Mouse (Mus musculus): ENCODE data around the gene Olfr1371. TPM values are rescaled to one million over a fixed set of nuclear protein-coding genes. Genes with fewer than 3 reads are reported as not detected.

The Olfr1371 gene
- not detected in 2 replicates for polyA plus RNA-seq (2015; fragmentation: Nextera tagmentation; extraction: Ambion mirVana)

DNA sequence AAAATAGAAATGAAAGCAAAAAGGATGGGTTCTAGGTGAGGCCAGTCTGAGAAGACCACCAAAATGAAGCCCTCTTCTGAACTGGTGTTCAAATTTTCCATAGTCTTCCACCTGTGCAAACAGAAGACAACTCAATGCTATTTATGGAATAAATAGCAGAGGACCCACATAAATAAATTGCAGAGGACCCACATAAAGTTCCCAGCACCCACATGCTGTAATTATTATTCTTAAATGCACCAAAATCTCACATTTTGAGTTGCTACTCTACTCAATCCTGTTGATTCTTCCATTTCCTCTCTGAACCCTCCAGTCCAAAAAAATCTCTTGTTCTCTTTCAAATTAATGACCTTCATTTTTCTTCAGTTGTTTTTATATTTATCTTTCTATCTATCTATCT, at the start of gene Olfr1371:
Gene Olfr1371 (minus strand): TSS at position 101 of the 400 bp plus-strand sequence.
- Histone ChIP-seq H3K9me3 (ENCODE audit: control insufficient read depth, low read length) (no peaks in the 10 kb centered on the region), H3K36me3 (ENCODE audit: control insufficient read depth, insufficient read depth, low read length) (no peaks in the 10 kb centered on the region), H3K4me3 (ENCODE audit: low read length) (no peak within 1 kb of the TSS), H3K4me1 (replicated peaks; ENCODE audit: control insufficient read depth, insufficient read depth, low read length) (no peaks in the 10 kb centered on the region), H3K4me2 (ENCODE audit: low read depth, low read length) (no peak within 1 kb of the TSS), H3K27me3 (ENCODE audit: control insufficient read depth, insufficient read depth, low read depth, low read length) (no peaks in the 10 kb centered on the region), H3K9ac (ENCODE audit: low read length) (no peak within 1 kb of the TSS), H3K27ac (ENCODE audit: low read length) (no peak within 1 kb of the TSS)
- no peak for ATAC-seq (ENCODE audit: low read depth)

DNA sequence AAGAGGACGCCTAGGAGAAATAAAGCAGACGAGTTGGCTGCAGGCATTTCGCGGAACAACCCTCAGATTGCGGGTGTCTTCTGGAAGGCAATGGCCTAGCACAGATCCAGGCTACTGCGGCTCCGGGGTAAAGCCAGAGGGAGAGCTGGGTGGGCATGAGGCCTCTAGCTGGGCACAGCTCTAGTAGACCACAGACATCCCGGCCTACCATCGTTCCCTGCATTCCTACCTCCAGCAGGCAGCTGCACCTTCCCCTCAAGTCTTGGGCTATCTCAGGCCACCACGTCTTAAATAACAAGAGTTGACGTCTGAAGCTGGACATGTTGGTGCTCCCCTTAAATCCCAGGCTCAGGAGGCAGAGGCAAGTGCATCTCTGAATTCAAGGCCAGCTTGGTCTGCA, 48.6 kb upstream of the Olfr1371 start:
- ATAC-seq (ENCODE audit: low read depth) = no peak
- H3K27me3 ChIP-seq (ENCODE audit: control insufficient read depth, insufficient read depth, low read depth, low read length) = no peaks in the 10 kb centered on the region
- no peak overlapping the region for H3K4me3 ChIP-seq (ENCODE audit: low read length)
- H3K9me3 ChIP-seq (ENCODE audit: control insufficient read depth, low read length) = no peaks in the 10 kb centered on the region
- no peak overlapping the region for H3K27ac ChIP-seq (ENCODE audit: low read length)
- H3K4me2 ChIP-seq (ENCODE audit: low read depth, low read length) = no peak overlapping the region
- peaks cover 2% of the 10 kb centered on the region for H3K36me3 ChIP-seq (ENCODE audit: control insufficient read depth, insufficient read depth, low read length)
- peaks cover 11% of the 10 kb centered on the region for H3K4me1 ChIP-seq (replicated peaks; ENCODE audit: control insufficient read depth, insufficient read depth, low read length)
- H3K9ac ChIP-seq (ENCODE audit: low read length) = no peak overlapping the region
- 82% methylated on average over 11 of the region's 11 CpGs for WGBS

GRCm38 (mm10) chr11:52261937-52262336, 48.1 kb upstream of the Olfr1371 start:
- WGBS = 40% methylated on average over 5 of the region's 5 CpGs
- no peak overlapping the region for H3K4me2 ChIP-seq (ENCODE audit: low read depth, low read length)
- H3K27me3 ChIP-seq (ENCODE audit: control insufficient read depth, insufficient read depth, low read depth, low read length) = no peaks in the 10 kb centered on the region

DNA sequence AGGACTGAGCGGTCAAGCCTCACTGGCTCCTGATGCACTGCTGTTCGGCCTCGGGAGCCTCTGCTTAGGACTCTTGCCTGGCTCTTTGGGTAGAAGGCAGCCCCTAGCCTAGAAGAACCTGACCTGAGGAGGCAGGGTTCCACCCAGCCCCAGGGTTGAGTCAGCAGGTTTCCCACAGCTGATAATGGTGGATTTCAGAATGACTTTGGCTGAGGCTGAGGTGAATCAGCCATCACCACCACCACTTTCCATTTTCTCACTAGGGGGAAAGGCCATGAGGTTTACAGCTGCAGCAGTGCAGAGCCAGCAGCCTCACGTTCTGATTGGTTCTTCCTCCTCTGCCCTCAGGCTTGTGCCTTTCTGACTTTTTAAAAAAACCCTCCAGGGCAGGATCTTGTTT, 47.1 kb upstream of the Olfr1371 start:
- WGBS = 76% methylated on average over 4 of the region's 4 CpGs
- Histone ChIP-seq H3K36me3 (ENCODE audit: control insufficient read depth, insufficient read depth, low read length) (peaks cover 8% of the 10 kb centered on the region), H3K4me1 (replicated peaks; ENCODE audit: control insufficient read depth, insufficient read depth, low read length) (peaks cover 9% of the 10 kb centered on the region), H3K4me3 (ENCODE audit: low read length) (no peak overlapping the region), H3K9ac (ENCODE audit: low read length) (no peak overlapping the region), H3K4me2 (ENCODE audit: low read depth, low read length) (no peak overlapping the region), H3K27ac (ENCODE audit: low read length) (no peak overlapping the region), H3K9me3 (ENCODE audit: control insufficient read depth, low read length) (no peaks in the 10 kb centered on the region), H3K27me3 (ENCODE audit: control insufficient read depth, insufficient read depth, low read depth, low read length) (no peaks in the 10 kb centered on the region)
- no peak for ATAC-seq (ENCODE audit: low read depth)

More at GRCm38 (mm10) chr11:52261937-52262336, 48.1 kb upstream of the Olfr1371 start:
- no peak overlapping the region for H3K27ac ChIP-seq (ENCODE audit: low read length)
- no peak overlapping the region for H3K9ac ChIP-seq (ENCODE audit: low read length)
- H3K9me3 ChIP-seq (ENCODE audit: control insufficient read depth, low read length) = no peaks in the 10 kb centered on the region
- H3K36me3 ChIP-seq (ENCODE audit: control insufficient read depth, insufficient read depth, low read length) = peaks cover 4% of the 10 kb centered on the region
- H3K4me1 ChIP-seq (replicated peaks; ENCODE audit: control insufficient read depth, insufficient read depth, low read length) = peaks cover 11% of the 10 kb centered on the region
- ATAC-seq (ENCODE audit: low read depth) = no peak
- no peak overlapping the region for H3K4me3 ChIP-seq (ENCODE audit: low read length)

- H3K27me3 ChIP-seq (ENCODE audit: control insufficient read depth, insufficient read depth, low read depth, low read length) = no peaks in the 10 kb centered on the region
- H3K4me3 ChIP-seq (ENCODE audit: low read length) = no peak overlapping the region
- no peak overlapping the region for H3K27ac ChIP-seq (ENCODE audit: low read length)
- H3K9ac ChIP-seq (ENCODE audit: low read length) = no peak overlapping the region
- ATAC-seq (ENCODE audit: low read depth) = no peak
- H3K4me2 ChIP-seq (ENCODE audit: low read depth, low read length) = no peak overlapping the region
- no peaks in the 10 kb centered on the region for H3K9me3 ChIP-seq (ENCODE audit: control insufficient read depth, low read length)
- WGBS = 65% methylated on average over 5 of the region's 5 CpGs
- H3K4me1 ChIP-seq (replicated peaks; ENCODE audit: control insufficient read depth, insufficient read depth, low read length) = no peaks in the 10 kb centered on the region
- H3K36me3 ChIP-seq (ENCODE audit: control insufficient read depth, insufficient read depth, low read length) = peaks cover 8% of the 10 kb centered on the region
Measured at GRCm38 (mm10) chr11:52258711-52259110, 44.9 kb upstream of the Olfr1371 start.

- no peak overlapping the region for H3K4me3 ChIP-seq (ENCODE audit: low read length)
- 84% methylated on average over 3 of the region's 3 CpGs for WGBS
- no peak overlapping the region for H3K9ac ChIP-seq (ENCODE audit: low read length)
- H3K9me3 ChIP-seq (ENCODE audit: control insufficient read depth, low read length) = no peaks in the 10 kb centered on the region
- H3K4me2 ChIP-seq (ENCODE audit: low read depth, low read length) = no peak overlapping the region
- no peaks in the 10 kb centered on the region for H3K27me3 ChIP-seq (ENCODE audit: control insufficient read depth, insufficient read depth, low read depth, low read length)
- H3K36me3 ChIP-seq (ENCODE audit: control insufficient read depth, insufficient read depth, low read length) = peaks cover 8% of the 10 kb centered on the region
- H3K27ac ChIP-seq (ENCODE audit: low read length) = no peak overlapping the region
- ATAC-seq (ENCODE audit: low read depth) = no peak
- H3K4me1 ChIP-seq (replicated peaks; ENCODE audit: control insufficient read depth, insufficient read depth, low read length) = 0 out of 2 replicates have a peak, but pooled peaks cover 5% of the 10 kb centered on the region
Measured at GRCm38 (mm10) chr11:52257376-52257775, 43.6 kb upstream of the Olfr1371 start.

GRCm38 (mm10) chr11:52255077-52255476, 41.3 kb upstream of the Olfr1371 start:
- Histone ChIP-seq H3K27me3 (ENCODE audit: control insufficient read depth, insufficient read depth, low read depth, low read length) (no peaks in the 10 kb centered on the region), H3K9me3 (ENCODE audit: control insufficient read depth, low read length) (no peaks in the 10 kb centered on the region), H3K36me3 (ENCODE audit: control insufficient read depth, insufficient read depth, low read length) (peaks cover 8% of the 10 kb centered on the region; the same call in 1 of the 2 replicates), H3K9ac (ENCODE audit: low read length) (no peak overlapping the region), H3K4me3 (ENCODE audit: low read length) (no peak overlapping the region), H3K4me1 (replicated peaks; ENCODE audit: control insufficient read depth, insufficient read depth, low read length) (0 out of 2 replicates have a peak, but pooled peaks cover 5% of the 10 kb centered on the region), H3K27ac (ENCODE audit: low read length) (no peak overlapping the region), H3K4me2 (ENCODE audit: low read depth, low read length) (no peak overlapping the region)
- ATAC-seq (ENCODE audit: low read depth) = no peak
- WGBS = 87% methylated on average over 8 of the region's 8 CpGs

- WGBS = 61% methylated on average over 11 of the region's 11 CpGs
Measured at GRCm38 (mm10) chr11:52253674-52254375, 40.0 kb upstream of the Olfr1371 start.

DNA sequence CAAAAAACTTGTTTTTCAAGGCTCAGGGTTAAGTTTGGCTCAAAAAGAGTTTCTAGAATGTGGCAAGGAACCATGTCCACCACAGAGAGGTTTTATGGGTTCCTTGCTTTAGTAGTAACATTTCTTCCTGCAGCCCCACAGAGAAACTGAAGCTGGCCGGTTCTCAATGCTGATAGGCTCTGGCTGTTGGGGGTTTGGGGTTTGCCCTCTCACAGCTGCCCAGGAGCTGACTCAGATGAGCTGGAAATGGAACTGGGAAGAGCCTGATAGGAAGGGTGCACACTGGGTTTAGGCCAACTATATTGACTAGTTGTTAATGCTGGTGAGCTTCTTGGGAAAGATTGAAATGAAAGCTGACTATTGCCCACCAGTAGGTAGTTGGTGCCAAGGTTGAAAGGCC, 38.9 kb upstream of the Olfr1371 start:
- H3K27me3 ChIP-seq (ENCODE audit: control insufficient read depth, insufficient read depth, low read depth, low read length) = no peaks in the 10 kb centered on the region
- no peak overlapping the region for H3K4me2 ChIP-seq (ENCODE audit: low read depth, low read length)
- peaks cover 8% of the 10 kb centered on the region for H3K36me3 ChIP-seq (ENCODE audit: control insufficient read depth, insufficient read depth, low read length)
- no peak for ATAC-seq (ENCODE audit: low read depth)
- H3K9me3 ChIP-seq (ENCODE audit: control insufficient read depth, low read length) = no peaks in the 10 kb centered on the region
- H3K4me3 ChIP-seq (ENCODE audit: low read length) = no peak overlapping the region
- 0 out of 2 replicates have a peak, but pooled peaks cover 5% of the 10 kb centered on the region for H3K4me1 ChIP-seq (replicated peaks; ENCODE audit: control insufficient read depth, insufficient read depth, low read length)
- WGBS = 45% methylated on average over 1 of the region's 1 CpGs
- H3K9ac ChIP-seq (ENCODE audit: low read length) = no peak overlapping the region
- H3K27ac ChIP-seq (ENCODE audit: low read length) = peak overlapping the region; percentile 42

More at GRCm38 (mm10) chr11:52253674-52254375, 40.0 kb upstream of the Olfr1371 start:
- Histone ChIP-seq H3K9me3 (ENCODE audit: control insufficient read depth, low read length) (no peaks in the 10 kb centered on the region), H3K4me2 (ENCODE audit: low read depth, low read length) (no peak overlapping the region), H3K27ac (ENCODE audit: low read length) (peak overlapping the region; percentile 42; the same call in 1 of the 2 replicates), H3K9ac (ENCODE audit: low read length) (no peak overlapping the region), H3K27me3 (ENCODE audit: control insufficient read depth, insufficient read depth, low read depth, low read length) (no peaks in the 10 kb centered on the region), H3K4me3 (ENCODE audit: low read length) (no peak overlapping the region), H3K36me3 (ENCODE audit: control insufficient read depth, insufficient read depth, low read length) (peaks cover 8% of the 10 kb centered on the region), H3K4me1 (replicated peaks; ENCODE audit: control insufficient read depth, insufficient read depth, low read length) (0 out of 2 replicates have a peak, but pooled peaks cover 5% of the 10 kb centered on the region)
- ATAC-seq (ENCODE audit: low read depth) = peak; percentile 62

Measured in lung, embryonic 16.5 days (tissue).